Mouse (Mus musculus): Measurements from ENCODE around the gene Ucn2. TPM values are rescaled to one million over a fixed set of nuclear protein-coding genes. Genes with fewer than 3 reads are reported as not detected.

The Ucn2 gene
- polyA plus RNA-seq, 1 experiment from 2014 or later = not detected

DNA sequence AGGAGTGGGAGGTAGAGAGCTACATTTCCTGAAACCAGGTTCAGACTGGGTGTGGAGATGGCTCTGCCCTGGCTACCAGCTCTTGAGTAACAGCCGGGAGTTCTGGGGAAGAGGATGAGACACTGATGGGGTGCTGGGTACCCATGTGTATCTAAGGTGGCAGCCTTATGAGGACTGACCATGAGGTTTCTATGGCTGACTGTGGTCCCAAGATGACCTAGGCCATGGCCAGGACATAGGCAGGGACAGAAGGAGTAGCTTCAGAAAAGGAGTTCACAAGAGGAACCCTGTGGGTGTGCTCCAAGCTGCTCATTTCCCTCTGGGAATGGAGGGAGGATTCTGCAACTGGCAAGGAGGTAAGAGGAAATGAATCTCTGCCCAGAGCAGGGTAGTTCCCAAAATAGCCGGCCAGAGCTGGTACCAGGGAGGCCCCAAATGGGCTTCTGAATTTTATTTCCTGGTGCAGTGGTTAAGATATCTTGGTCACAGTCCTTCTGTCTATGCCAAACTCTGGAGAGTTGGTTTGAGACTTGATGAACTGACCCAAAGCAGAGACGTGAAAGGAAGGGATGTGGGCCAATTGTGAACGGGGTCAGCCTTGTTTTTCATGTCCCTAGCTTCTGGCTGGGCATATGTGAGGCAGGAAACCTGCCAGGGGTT is 4.1 kb downstream of the Ucn2 start:
- no peaks in the 10 kb centered on the region for H3K36me3 ChIP-seq (ENCODE audit: control insufficient read depth, insufficient read depth, low read length)
- H3K9ac ChIP-seq (ENCODE audit: low read depth, low read length) = no peak overlapping the region
- no peaks in the 10 kb centered on the region for H3K27me3 ChIP-seq (ENCODE audit: control insufficient read depth, insufficient read depth, low read depth, low read length)
- no peak for ATAC-seq
- no peaks in the 10 kb centered on the region for H3K9me3 ChIP-seq (replicated peaks; ENCODE audit: control insufficient read depth, low read length, poor library complexity, severe bottlenecking)
- peaks cover 16% of the 10 kb centered on the region for H3K4me1 ChIP-seq (ENCODE audit: control insufficient read depth, insufficient read depth, low read length)
- no peak overlapping the region for H3K27ac ChIP-seq (ENCODE audit: low read length)
- WGBS = 81% methylated on average over 4 of the region's 4 CpGs
- no peak overlapping the region for H3K4me3 ChIP-seq (ENCODE audit: low read depth, low read length)
- H3K4me2 ChIP-seq (ENCODE audit: low read length) = no peak overlapping the region

DNA sequence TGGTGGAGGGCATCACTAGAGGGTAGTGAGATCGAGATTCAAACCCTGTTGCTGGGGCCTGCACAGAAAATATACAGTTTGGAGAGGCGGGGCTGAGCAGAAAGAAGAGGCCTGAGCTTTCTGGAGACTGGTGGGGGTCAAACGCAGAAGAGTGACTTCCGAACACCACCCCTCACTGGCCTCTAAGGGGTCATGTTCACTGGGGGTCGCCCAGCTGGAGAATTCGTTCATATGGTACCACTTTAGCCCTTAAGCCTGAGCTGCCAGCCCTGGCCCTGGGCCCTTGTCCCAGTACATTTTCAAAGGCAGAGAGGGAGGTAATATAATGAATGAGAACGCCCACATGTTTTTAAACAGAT is 4.6 kb downstream of the Ucn2 start:
- H3K27ac ChIP-seq (ENCODE audit: low read length) = no peak overlapping the region

DNA sequence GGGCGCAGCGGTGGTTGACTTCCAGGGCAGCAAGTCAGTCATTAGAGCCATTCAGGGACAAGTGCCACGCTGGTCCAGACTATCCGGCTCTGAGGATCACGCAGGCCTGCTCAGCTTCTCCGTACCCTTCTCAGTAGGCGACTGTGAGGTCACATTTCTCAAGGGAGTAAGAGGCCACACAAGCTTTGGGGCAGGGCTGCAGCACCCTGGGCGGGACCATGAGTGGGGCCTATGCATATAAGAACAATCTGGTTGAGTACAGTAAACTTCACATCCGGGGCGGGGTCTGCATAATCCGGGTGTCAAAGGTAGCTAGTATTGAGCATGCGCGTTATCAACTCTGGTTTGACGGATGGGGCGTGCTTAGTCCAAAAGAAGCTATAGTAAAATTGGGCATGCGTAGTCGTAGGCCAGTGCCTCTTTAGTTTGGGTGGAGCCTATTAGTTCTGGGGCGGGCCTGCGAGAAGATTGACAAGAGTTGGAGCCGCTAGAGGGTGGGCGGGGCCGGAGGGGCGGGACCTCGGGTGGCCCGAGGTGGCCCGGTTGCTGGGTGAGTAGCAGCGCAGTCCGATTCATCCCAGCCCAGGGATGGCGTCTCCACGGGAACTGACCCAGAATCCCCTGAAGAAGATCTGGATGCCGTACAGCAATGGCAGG is 5.7 kb downstream of the Ucn2 start, which contains the start of gene Pfkfb4:
TSS of gene Pfkfb4 (plus strand) at position 351 of the 657 bp plus-strand sequence.
- peak; percentile 96 for ATAC-seq
- WGBS = 1% methylated on average over 31 of the region's 31 CpGs
- H3K4me2 ChIP-seq (ENCODE audit: low read length) = peak within 1 kb of the TSS; percentile 62

More for the DNA sequence above, 4.6 kb downstream of the Ucn2 start:
- H3K4me3 ChIP-seq (ENCODE audit: low read depth, low read length) = no peak overlapping the region
- H3K9ac ChIP-seq (ENCODE audit: low read depth, low read length) = no peak overlapping the region
- H3K4me1 ChIP-seq (ENCODE audit: control insufficient read depth, insufficient read depth, low read length) = peaks cover 16% of the 10 kb centered on the region
- no peak for ATAC-seq
- WGBS = 81% methylated on average over 7 of the region's 7 CpGs
- no peaks in the 10 kb centered on the region for H3K36me3 ChIP-seq (ENCODE audit: control insufficient read depth, insufficient read depth, low read length)
- no peak overlapping the region for H3K4me2 ChIP-seq (ENCODE audit: low read length)
- H3K27me3 ChIP-seq (ENCODE audit: control insufficient read depth, insufficient read depth, low read depth, low read length) = no peaks in the 10 kb centered on the region
- H3K9me3 ChIP-seq (replicated peaks; ENCODE audit: control insufficient read depth, low read length, poor library complexity, severe bottlenecking) = no peaks in the 10 kb centered on the region

DNA sequence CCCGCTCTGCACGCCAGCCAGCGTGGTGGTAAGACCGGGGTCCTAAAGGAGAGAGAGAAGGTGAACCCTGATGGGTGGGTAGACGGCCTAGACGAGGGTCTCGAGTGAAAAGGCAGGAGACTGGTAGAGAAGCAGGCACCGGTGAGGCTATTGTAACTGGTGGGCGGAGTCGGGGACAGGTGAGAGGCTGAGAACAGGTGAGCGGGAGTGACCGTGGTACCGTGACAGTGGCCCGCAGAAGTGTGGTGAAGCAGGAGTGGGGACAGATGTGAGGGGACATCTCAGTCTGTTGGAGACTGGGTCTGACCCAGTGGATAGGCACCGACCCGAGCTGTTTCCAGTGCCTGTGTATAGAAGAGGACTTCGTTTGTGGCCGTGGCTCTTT is 6.3 kb downstream of the Ucn2 start:
- H3K27ac ChIP-seq (ENCODE audit: low read length) = peak overlapping the region; percentile 72
- no peaks in the 10 kb centered on the region for H3K9me3 ChIP-seq (replicated peaks; ENCODE audit: control insufficient read depth, low read length, poor library complexity, severe bottlenecking)
- H3K9ac ChIP-seq (ENCODE audit: low read depth, low read length) = peak overlapping the region; percentile 86
- peaks cover 16% of the 10 kb centered on the region for H3K4me1 ChIP-seq (ENCODE audit: control insufficient read depth, insufficient read depth, low read length)
- no peaks in the 10 kb centered on the region for H3K36me3 ChIP-seq (ENCODE audit: control insufficient read depth, insufficient read depth, low read length)
- H3K4me2 ChIP-seq (ENCODE audit: low read length) = peak overlapping the region; percentile 62
- WGBS = 10% methylated on average over 18 of the region's 18 CpGs
- no peaks in the 10 kb centered on the region for H3K27me3 ChIP-seq (ENCODE audit: control insufficient read depth, insufficient read depth, low read depth, low read length)
- no peak; the same call in 1 of the 2 replicates for ATAC-seq
- H3K4me3 ChIP-seq (ENCODE audit: low read depth, low read length) = peak overlapping the region; percentile 77

More for the DNA sequence above, 5.7 kb downstream of the Ucn2 start, which contains the start of gene Pfkfb4:
- peaks cover 16% of the 10 kb centered on the region for H3K4me1 ChIP-seq (ENCODE audit: control insufficient read depth, insufficient read depth, low read length)
- H3K9me3 ChIP-seq (replicated peaks; ENCODE audit: control insufficient read depth, low read length, poor library complexity, severe bottlenecking) = no peaks in the 10 kb centered on the region
- H3K27ac ChIP-seq (ENCODE audit: low read length) = peak within 1 kb of the TSS; percentile 77
- no peaks in the 10 kb centered on the region for H3K36me3 ChIP-seq (ENCODE audit: control insufficient read depth, insufficient read depth, low read length)
- peak within 1 kb of the TSS; percentile 77 for H3K4me3 ChIP-seq (ENCODE audit: low read depth, low read length)
- peak within 1 kb of the TSS; percentile 86 for H3K9ac ChIP-seq (ENCODE audit: low read depth, low read length)
- H3K27me3 ChIP-seq (ENCODE audit: control insufficient read depth, insufficient read depth, low read depth, low read length) = no peaks in the 10 kb centered on the region

DNA sequence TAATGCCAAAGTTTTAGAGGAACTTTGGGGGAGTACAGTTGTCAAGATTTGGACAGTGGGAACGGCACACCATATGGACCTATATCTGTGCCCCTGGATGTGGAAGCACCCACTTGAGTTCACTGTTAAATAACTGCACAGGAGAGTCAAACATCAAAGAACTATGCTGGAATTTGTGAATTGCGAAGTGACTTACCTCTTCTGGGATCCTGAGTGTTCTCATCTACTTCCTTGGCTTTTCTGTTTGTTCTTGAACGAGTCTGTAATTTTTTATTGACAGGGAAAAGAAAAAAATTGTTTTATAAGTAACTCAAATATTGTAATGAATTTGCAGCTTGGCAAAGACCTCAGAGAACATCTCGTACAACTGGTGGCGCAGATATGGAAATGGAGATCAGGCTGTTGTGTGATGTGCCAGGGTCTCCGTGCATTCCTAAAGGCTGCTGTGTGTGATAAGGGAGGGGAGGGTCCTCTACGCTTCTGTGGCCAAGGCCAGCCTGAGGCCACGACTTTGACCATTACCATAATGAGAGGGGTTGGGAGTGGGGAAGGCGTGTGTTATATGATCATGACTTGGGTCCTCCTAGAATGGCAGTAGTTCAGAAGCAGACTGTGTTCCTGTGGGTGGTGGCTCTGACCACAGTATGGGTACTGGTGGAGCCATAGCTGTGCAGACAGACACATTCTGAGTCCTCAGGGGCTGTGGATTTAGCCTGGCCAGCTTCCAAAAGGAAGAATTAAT is 7.0 kb downstream of the Ucn2 start:
- Histone ChIP-seq H3K4me2 (ENCODE audit: low read length) (peak overlapping the region; percentile 62), H3K9ac (ENCODE audit: low read depth, low read length) (peak overlapping the region; percentile 86; the same call in 1 of the 2 replicates), H3K9me3 (replicated peaks; ENCODE audit: control insufficient read depth, low read length, poor library complexity, severe bottlenecking) (no peaks in the 10 kb centered on the region), H3K4me1 (ENCODE audit: control insufficient read depth, insufficient read depth, low read length) (peaks cover 16% of the 10 kb centered on the region), H3K27me3 (ENCODE audit: control insufficient read depth, insufficient read depth, low read depth, low read length) (no peaks in the 10 kb centered on the region), H3K36me3 (ENCODE audit: control insufficient read depth, insufficient read depth, low read length) (no peaks in the 10 kb centered on the region), H3K27ac (ENCODE audit: low read length) (no peak overlapping the region), H3K4me3 (ENCODE audit: low read depth, low read length) (peak overlapping the region; percentile 77)
- no peak for ATAC-seq
- WGBS = 86% methylated on average over 9 of the region's 9 CpGs

DNA sequence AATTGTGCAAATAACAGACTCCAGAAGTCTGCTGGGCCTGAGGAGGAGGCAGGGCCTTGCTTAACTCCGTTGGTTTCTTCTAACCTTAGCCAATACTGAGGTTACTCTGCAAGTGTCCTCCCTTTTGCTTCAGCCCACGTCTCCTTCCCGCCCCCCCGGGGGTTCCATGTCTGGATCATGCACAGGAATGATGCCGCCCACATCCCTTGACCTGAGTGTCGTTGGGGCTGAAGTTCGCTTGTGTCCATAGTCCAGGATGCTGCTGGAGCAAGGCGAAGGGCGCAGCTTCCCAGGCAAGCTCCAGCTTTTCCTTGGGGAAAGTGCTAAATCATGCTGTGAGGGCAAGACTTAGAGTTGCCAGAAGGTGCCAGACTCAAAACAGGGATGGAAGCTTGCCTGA is 10.6 kb downstream of the Ucn2 start:
- Histone ChIP-seq H3K4me3 (ENCODE audit: low read depth, low read length) (no peak overlapping the region), H3K27ac (ENCODE audit: low read length) (no peak overlapping the region), H3K27me3 (ENCODE audit: control insufficient read depth, insufficient read depth, low read depth, low read length) (no peaks in the 10 kb centered on the region), H3K4me2 (ENCODE audit: low read length) (no peak overlapping the region), H3K4me1 (ENCODE audit: control insufficient read depth, insufficient read depth, low read length) (peaks cover 12% of the 10 kb centered on the region), H3K9ac (ENCODE audit: low read depth, low read length) (no peak overlapping the region), H3K9me3 (replicated peaks; ENCODE audit: control insufficient read depth, low read length, poor library complexity, severe bottlenecking) (no peaks in the 10 kb centered on the region), H3K36me3 (ENCODE audit: control insufficient read depth, insufficient read depth, low read length) (no peaks in the 10 kb centered on the region)
- 79% methylated on average over 9 of the region's 9 CpGs for WGBS
- ATAC-seq = no peak

DNA sequence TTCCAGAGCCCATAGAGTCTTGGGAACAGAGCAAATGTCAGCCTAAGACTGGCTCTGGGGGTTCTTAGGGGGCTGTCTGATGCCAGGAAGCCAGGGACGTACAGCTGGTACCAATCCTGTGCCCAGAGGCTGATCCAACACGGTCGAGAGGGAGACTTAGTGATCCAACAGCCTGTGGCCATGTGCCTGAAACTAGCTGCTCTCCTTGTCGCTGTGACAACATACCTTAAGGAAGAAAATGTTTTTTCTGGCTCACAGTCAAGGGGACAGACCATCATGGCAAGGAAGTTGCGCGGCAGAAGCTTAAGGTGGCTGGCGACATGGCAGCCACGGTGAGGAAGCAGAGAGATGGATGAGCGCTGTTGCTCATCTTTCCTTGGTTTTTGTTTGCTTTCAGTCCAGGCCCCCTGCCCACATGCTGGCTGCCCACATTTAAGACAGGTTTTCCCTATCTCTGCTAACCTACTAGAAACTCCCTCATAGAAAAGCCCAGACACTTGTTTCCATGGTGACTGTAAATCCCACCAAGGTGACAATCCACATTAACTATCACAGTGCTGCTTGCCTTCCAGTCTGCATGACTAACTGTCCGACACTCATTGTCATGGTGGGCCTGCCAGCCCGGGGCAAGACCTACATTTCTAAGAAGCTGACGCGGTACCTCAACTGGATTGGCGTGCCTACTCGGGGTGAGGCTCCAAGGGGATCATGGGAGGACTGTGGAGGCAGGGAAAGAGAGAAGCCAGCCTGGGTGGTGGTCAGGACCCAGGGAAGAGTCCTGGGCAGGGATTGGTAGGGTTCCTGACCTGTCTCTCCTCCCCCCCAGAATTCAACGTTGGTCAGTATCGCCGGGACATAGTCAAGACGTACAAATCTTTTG is 12.7 kb downstream of the Ucn2 start:
- Histone ChIP-seq H3K4me2 (ENCODE audit: low read length) (peak overlapping the region; percentile 17; the same call in 1 of the 2 replicates), H3K9me3 (replicated peaks; ENCODE audit: control insufficient read depth, low read length, poor library complexity, severe bottlenecking) (no peaks in the 10 kb centered on the region), H3K4me3 (ENCODE audit: low read depth, low read length) (no peak overlapping the region), H3K36me3 (ENCODE audit: control insufficient read depth, insufficient read depth, low read length) (peaks cover 4% of the 10 kb centered on the region; the same call in 1 of the 2 replicates), H3K27ac (ENCODE audit: low read length) (peak overlapping the region; percentile 58), H3K4me1 (ENCODE audit: control insufficient read depth, insufficient read depth, low read length) (peaks cover 2% of the 10 kb centered on the region; the same call in 1 of the 2 replicates), H3K27me3 (ENCODE audit: control insufficient read depth, insufficient read depth, low read depth, low read length) (no peaks in the 10 kb centered on the region), H3K9ac (ENCODE audit: low read depth, low read length) (0 out of 2 replicates have a peak overlapping the region, but pooled peaks have one; percentile 38)
- whole genome bisulfite sequencing = 72% methylated on average over 19 of the region's 19 CpGs
- ATAC-seq = 0 out of 2 replicates have a peak, but pooled peaks have one; percentile 15

DNA sequence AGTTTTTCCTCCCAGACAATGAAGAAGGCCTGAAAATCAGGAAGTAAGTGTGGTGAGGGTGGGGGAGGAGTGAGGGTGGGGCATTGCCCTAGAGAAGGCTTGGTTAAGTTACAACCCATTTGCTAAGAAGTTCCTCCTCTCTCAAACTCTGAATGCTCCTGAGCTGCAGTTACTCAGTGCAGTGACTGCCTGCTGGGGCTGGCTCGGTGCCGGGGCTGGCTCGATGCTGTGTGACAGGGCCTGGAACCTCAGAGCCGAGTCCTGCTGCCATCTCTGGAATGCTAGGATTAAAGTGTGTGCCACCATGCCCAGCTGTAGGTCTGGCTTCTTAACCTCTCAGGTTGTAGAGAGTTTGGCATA is 13.3 kb downstream of the Ucn2 start:
- no peaks in the 10 kb centered on the region for H3K27me3 ChIP-seq (ENCODE audit: control insufficient read depth, insufficient read depth, low read depth, low read length)
- peaks cover 4% of the 10 kb centered on the region; the same call in 1 of the 2 replicates for H3K36me3 ChIP-seq (ENCODE audit: control insufficient read depth, insufficient read depth, low read length)
- no peak overlapping the region for H3K4me3 ChIP-seq (ENCODE audit: low read depth, low read length)
- H3K4me1 ChIP-seq (ENCODE audit: control insufficient read depth, insufficient read depth, low read length) = peaks cover 2% of the 10 kb centered on the region; the same call in 1 of the 2 replicates
- no peaks in the 10 kb centered on the region for H3K9me3 ChIP-seq (replicated peaks; ENCODE audit: control insufficient read depth, low read length, poor library complexity, severe bottlenecking)
- whole genome bisulfite sequencing = 77% methylated on average over 4 of the region's 4 CpGs
- H3K9ac ChIP-seq (ENCODE audit: low read depth, low read length) = no peak overlapping the region
- H3K27ac ChIP-seq (ENCODE audit: low read length) = 0 out of 2 replicates have a peak overlapping the region, but pooled peaks have one; percentile 18
- H3K4me2 ChIP-seq (ENCODE audit: low read length) = no peak overlapping the region
- ATAC-seq = no peak

Measured in midbrain, embryonic 16.5 days (tissue).